Mouse (Mus musculus) embryo, embryonic 9.5 days (tissue): ENCODE results near the gene Zfyve28.

Source experiments
- DNase-seq: peaks from one replicate; pipeline ENCODE4 v3.0.0-alpha.2; 2017; ENCODE audit errors: extremely low spot score

Gene Zfyve28

GRCm38 (mm10) chr5:34286516-34286915 is 1.7 kb downstream of the Zfyve28 start:
- peak; percentile 5 for DNase-seq

GRCm38 (mm10) chr5:34285285-34285684 is 3.0 kb downstream of the Zfyve28 start:
- no peak for DNase-seq

GRCm38 (mm10) chr5:34284156-34284750 is 4.0 kb downstream of the Zfyve28 start:
- no peak for DNase-seq

- DNase-seq, result no peak
These were observed 4.9 kb downstream of the Zfyve28 start for GRCm38 (mm10) chr5:34283355-34283754.

GRCm38 (mm10) chr5:34280976-34281375 is 7.3 kb downstream of the Zfyve28 start:
- no peak for DNase-seq

GRCm38 (mm10) chr5:34279214-34279613 is 9.0 kb downstream of the Zfyve28 start:
- no peak for DNase-seq

GRCm38 (mm10) chr5:34278058-34278457 is 10.2 kb downstream of the Zfyve28 start:
- DNase-seq, result no peak

- DNase-seq, result no peak
These were observed 11.5 kb downstream of the Zfyve28 start for GRCm38 (mm10) chr5:34276746-34277145.

GRCm38 (mm10) chr5:34276191-34276590 is 12.1 kb downstream of the Zfyve28 start:
- no peak for DNase-seq

GRCm38 (mm10) chr5:34274676-34275293 is 13.5 kb downstream of the Zfyve28 start:
- DNase-seq, result no peak

GRCm38 (mm10) chr5:34274268-34274667 is 14.0 kb downstream of the Zfyve28 start:
- no peak for DNase-seq

GRCm38 (mm10) chr5:34273251-34273681 is 15.0 kb downstream of the Zfyve28 start:
- DNase-seq, result no peak

GRCm38 (mm10) chr5:34271743-34272142 is 16.5 kb downstream of the Zfyve28 start:
- peak; percentile 37 for DNase-seq

- DNase-seq, result no peak
These were observed 18.3 kb downstream of the Zfyve28 start for GRCm38 (mm10) chr5:34269921-34270465.

- DNase-seq, result no peak
These were observed 18.9 kb downstream of the Zfyve28 start for GRCm38 (mm10) chr5:34269197-34269920.

GRCm38 (mm10) chr5:34266065-34266464 is 22.2 kb downstream of the Zfyve28 start:
- no peak for DNase-seq

GRCm38 (mm10) chr5:34259172-34259816 is 29.0 kb downstream of the Zfyve28 start:
- no peak for DNase-seq

- DNase-seq, result no peak
These were observed 33.1 kb downstream of the Zfyve28 start for GRCm38 (mm10) chr5:34255189-34255588.

GRCm38 (mm10) chr5:34254309-34254708 is 33.9 kb downstream of the Zfyve28 start:
- DNase-seq, result no peak

GRCm38 (mm10) chr5:34252967-34253519 is 35.2 kb downstream of the Zfyve28 start:
- DNase-seq, result no peak

GRCm38 (mm10) chr5:34252307-34252966 is 35.8 kb downstream of the Zfyve28 start:
- DNase-seq, result no peak
